Mouse (Mus musculus) kidney, adult 2 months (tissue): Measurements from ENCODE around the gene Slc2a13. TPM values are rescaled to one million over a fixed set of nuclear protein-coding genes. Genes with fewer than 3 reads are reported as not detected.

Source experiments
- DNase-seq: peaks from one replicate; pipeline ENCODE4 v3.0.0; 2021
- H3K27ac ChIP-seq: fragments of 200-500 bp; 2 replicates; pipeline ENCODE4 v1.5.1; 2012; ENCODE audit warnings: low read depth, low read length, control low read depth, inconsistent platforms; ENCODE audit not compliant: insufficient read depth
- H3K27me3 ChIP-seq: fragments of 200-500 bp; replicated peaks from 2 replicates; pipeline ENCODE4 v1.6.1; 2012; ENCODE audit warnings: mild to moderate bottlenecking, moderate library complexity, low read length, inconsistent platforms; ENCODE audit not compliant: control insufficient read depth, insufficient read depth
- H3K36me3 ChIP-seq: fragments of 200-500 bp; 2 replicates; pipeline ENCODE4 v1.6.1; 2012; ENCODE audit warnings: mild to moderate bottlenecking, moderate library complexity, low read length, inconsistent platforms; ENCODE audit not compliant: control insufficient read depth, insufficient read depth
- H3K4me1 ChIP-seq: fragments of 200-500 bp; 2 replicates; pipeline ENCODE4 v1.6.1; 2011; ENCODE audit warnings: low read length; ENCODE audit not compliant: control insufficient read depth, insufficient read depth
- H3K4me3 ChIP-seq: fragments of 200-500 bp; 2 replicates; pipeline ENCODE4 v1.5.1; 2011; ENCODE audit warnings: mild to moderate bottlenecking, low read depth, low read length, control low read depth; ENCODE audit not compliant: insufficient read depth
- CTCF ChIP-seq: fragments of 200-500 bp; conservative IDR thresholded peaks from 2 replicates; pipeline ENCODE4 v1.5.1; 2011; ENCODE audit warnings: low read depth, mild to moderate bottlenecking, control low read depth, low read length, moderate library complexity, mixed read lengths; ENCODE audit not compliant: insufficient read depth, insufficient read length
- POLR2A ChIP-seq: fragments of 200-500 bp; IDR thresholded peaks from one replicate; pipeline ENCODE4 v1.6.1; 2011; ENCODE audit warnings: low read depth, low read length, control low read depth
- WGBS: fragments of 180-500 bp; shearing (Covaris S2); methylation state at CpG from one replicate; pipeline ENCODE4 v1.1.7; 2018; 5-methylcytosine and 5-hydroxymethylcytosine counted together
- polyA plus RNA-seq: library from polyadenylated mRNA; depleted of rRNA; stranded (reverse); fragments of >200 nt; gene quantifications from 2 replicates; pipeline ENCODE4 v1.2.3, GENCODE M21; 2012; rRNA removed

The Slc2a13 gene
- polyA plus RNA-seq, 1 experiment, result 1.5 TPM

GRCm38 (mm10) chr15:91257140-91257539 is 315.9 kb downstream of the Slc2a13 start:
- Histone ChIP-seq H3K4me1 (no peaks in the 10 kb centered on the region), H3K36me3 (no peaks in the 10 kb centered on the region), H3K4me3 (no peak overlapping the region), H3K27me3 (no peaks in the 10 kb centered on the region), H3K27ac (no peak overlapping the region)
- DNase-seq, result peak; percentile 66
- 39% methylated on average over 11 of the region's 11 CpGs for WGBS
- TF ChIP-seq CTCF (no peak), POLR2A (no peak)

- DNase-seq, result no peak
- Histone ChIP-seq H3K36me3 (no peaks in the 10 kb centered on the region), H3K27ac (no peak overlapping the region), H3K4me3 (no peak overlapping the region), H3K4me1 (no peaks in the 10 kb centered on the region), H3K27me3 (no peaks in the 10 kb centered on the region)
- TF ChIP-seq CTCF, result no peak
- TF ChIP-seq POLR2A, result no peak
- 76% methylated on average over 2 of the region's 2 CpGs for WGBS
Observed at GRCm38 (mm10) chr15:91255308-91255707, 317.8 kb downstream of the Slc2a13 start.

GRCm38 (mm10) chr15:91252956-91253355 is 320.1 kb downstream of the Slc2a13 start:
- 36% methylated on average over 8 of the region's 8 CpGs for WGBS
- Histone ChIP-seq H3K27ac (no peak overlapping the region), H3K27me3 (no peaks in the 10 kb centered on the region), H3K36me3 (no peaks in the 10 kb centered on the region), H3K4me3 (no peak overlapping the region), H3K4me1 (no peaks in the 10 kb centered on the region)
- DNase-seq, result no peak
- TF ChIP-seq CTCF (0 out of 2 replicates have a peak, but pooled peaks have one; percentile 5), POLR2A (no peak)

- Histone ChIP-seq H3K27me3 (no peaks in the 10 kb centered on the region), H3K4me1 (no peaks in the 10 kb centered on the region), H3K36me3 (no peaks in the 10 kb centered on the region), H3K27ac (no peak overlapping the region), H3K4me3 (no peak overlapping the region)
- TF ChIP-seq CTCF (no peak), POLR2A (no peak)
- no peak for DNase-seq
- 73% methylated on average over 9 of the region's 9 CpGs for WGBS
Observed at GRCm38 (mm10) chr15:91251544-91252408, 321.3 kb downstream of the Slc2a13 start.

GRCm38 (mm10) chr15:91250815-91251214 is 322.2 kb downstream of the Slc2a13 start:
- DNase-seq, result peak; percentile 4
- WGBS, result 86% methylated on average over 6 of the region's 6 CpGs

GRCm38 (mm10) chr15:91240683-91241335 is 332.3 kb downstream of the Slc2a13 start:
- no peak for DNase-seq
- H3K27ac ChIP-seq, result no peak overlapping the region
- H3K36me3 ChIP-seq, result no peaks in the 10 kb centered on the region
- H3K27me3 ChIP-seq, result no peaks in the 10 kb centered on the region
- 81% methylated on average over 3 of the region's 3 CpGs for WGBS
- H3K4me3 ChIP-seq, result no peak overlapping the region
- H3K4me1 ChIP-seq, result no peaks in the 10 kb centered on the region
- TF ChIP-seq CTCF, result no peak
- no peak for TF ChIP-seq POLR2A

More at GRCm38 (mm10) chr15:91250815-91251214, 322.2 kb downstream of the Slc2a13 start:
- Histone ChIP-seq H3K4me1 (no peaks in the 10 kb centered on the region), H3K4me3 (no peak overlapping the region), H3K27ac (no peak overlapping the region), H3K27me3 (no peaks in the 10 kb centered on the region), H3K36me3 (no peaks in the 10 kb centered on the region)
- TF ChIP-seq CTCF, result no peak
- TF ChIP-seq POLR2A, result no peak

- no peaks in the 10 kb centered on the region for H3K27me3 ChIP-seq
- WGBS, result 79% methylated on average over 5 of the region's 5 CpGs
- H3K4me3 ChIP-seq, result no peak overlapping the region
- no peak overlapping the region for H3K27ac ChIP-seq
- H3K36me3 ChIP-seq, result no peaks in the 10 kb centered on the region
- no peak for DNase-seq
- TF ChIP-seq CTCF, result no peak
- TF ChIP-seq POLR2A, result no peak
- no peaks in the 10 kb centered on the region for H3K4me1 ChIP-seq
Observed at GRCm38 (mm10) chr15:91237294-91237693, 335.8 kb downstream of the Slc2a13 start.

Other genes with a start within 250 kb of the Slc2a13 start
- gene Lrrk2, start 99.9 kb upstream of the Slc2a13 start, polyA plus RNA-seq, result 17.7 and 18.2 TPM in 2 replicates